Mouse (Mus musculus) ES-E14 (cell line): ENCODE results near the gene Acy3.

Source experiments
- CHD2 ChIP-seq: IDR thresholded peaks from 2 replicates; pipeline ENCODE4 v1.6.1; 2014; ENCODE audit warnings: mild to moderate bottlenecking, low read depth, low read length, inconsistent platforms
- HCFC1 ChIP-seq: IDR thresholded peaks from 2 replicates; pipeline ENCODE4 v1.6.1; 2012; ENCODE audit warnings: low read length, inconsistent platforms, borderline replicate concordance; ENCODE audit not compliant: insufficient read depth
- MAFK ChIP-seq: IDR thresholded peaks from 2 replicates; pipeline ENCODE4 v1.6.1; 2014; ENCODE audit warnings: mild to moderate bottlenecking, low read depth, low read length, inconsistent platforms; ENCODE audit not compliant: insufficient read depth
- ZC3H11A ChIP-seq: IDR thresholded peaks from 2 replicates; pipeline ENCODE4 v1.6.1; 2012; ENCODE audit warnings: low read depth, mild to moderate bottlenecking, inconsistent platforms, low read length, borderline replicate concordance

GRCm38 (mm10) chr19:3986334-3986733 is at the start of gene Acy3:
- no peak for TF ChIP-seq CHD2
- no peak for TF ChIP-seq MAFK
- no peak for TF ChIP-seq HCFC1
- TF ChIP-seq ZC3H11A, result no peak
